Comparison of ENCODE assay signal across 8 mouse cellular contexts in the genomic region with DNA sequence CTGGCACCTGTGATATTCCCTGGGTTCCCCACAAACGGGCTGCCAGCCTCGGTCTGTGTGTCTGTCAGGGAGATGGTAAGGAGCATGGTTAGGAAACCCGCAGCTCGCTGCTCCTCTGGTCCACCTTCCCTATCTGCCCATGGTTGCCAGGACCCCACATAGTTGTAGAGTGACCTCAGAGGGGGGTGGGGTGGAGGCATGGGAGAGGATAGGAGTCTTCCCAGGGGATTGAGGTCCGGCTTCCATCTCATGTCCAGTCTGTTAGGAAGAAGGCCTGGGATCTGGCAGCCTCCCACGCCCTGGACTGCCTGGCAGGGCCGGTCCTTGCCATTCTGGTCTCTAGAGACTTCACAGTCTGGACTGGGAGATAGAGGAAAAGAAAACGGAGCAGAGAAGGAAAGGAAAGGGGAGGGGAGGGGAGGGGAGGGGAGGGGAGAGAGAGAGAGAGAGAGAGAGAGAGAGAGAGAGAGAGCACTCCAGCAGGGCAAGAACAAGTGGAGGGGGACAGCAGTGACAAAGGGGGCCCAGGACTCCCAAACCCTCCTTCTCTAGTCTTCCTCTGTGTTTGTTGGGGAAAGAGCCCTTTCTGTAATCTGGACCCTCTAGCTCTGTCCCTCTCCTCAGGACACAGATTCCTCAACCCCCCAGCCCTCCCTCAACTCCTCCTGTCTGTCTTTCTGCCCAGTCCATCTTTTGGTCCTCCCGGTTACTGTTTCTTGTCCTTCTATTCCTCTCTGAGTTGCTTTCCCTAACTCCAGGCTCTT. TPM values are rescaled to one million over a fixed set of nuclear protein-coding genes. Genes with fewer than 3 reads are reported as not detected.
DNase-seq lines count a peak whose midpoint lies in the region; ATAC-seq and TF ChIP-seq lines count a peak whose summit lies in the region.

No protein-coding gene starts in this region.

- ATAC-seq in lung, embryonic 14.5 days (ENCODE audit: insufficient read depth) = peak; percentile 18
- peak; percentile 36 for ATAC-seq in forebrain, postnatal 0 days
- 0 out of 2 replicates have a peak, but pooled peaks have one; percentile 0 for ATAC-seq in intestine, embryonic 16.5 days
- peak; percentile 25 for ATAC-seq in midbrain, embryonic 15.5 days (replicated peaks)

- H3K9me3 ChIP-seq in lung, embryonic 14.5 days (ENCODE audit: low read depth, low read length) = no peaks in the 10 kb centered on the region
- no peaks in the 10 kb centered on the region for H3K9me3 ChIP-seq in forebrain, postnatal 0 days (ENCODE audit: low read length)
- H3K9me3 ChIP-seq in intestine, embryonic 16.5 days (ENCODE audit: control insufficient read depth, low read length) = no peaks in the 10 kb centered on the region
- no peaks in the 10 kb centered on the region for H3K9me3 ChIP-seq in midbrain, embryonic 15.5 days

- H3K36me3 ChIP-seq in lung, embryonic 14.5 days (ENCODE audit: insufficient read depth) = no peaks in the 10 kb centered on the region
- H3K36me3 ChIP-seq in forebrain, postnatal 0 days (ENCODE audit: insufficient read depth) = no peaks in the 10 kb centered on the region
- H3K36me3 ChIP-seq in intestine, embryonic 16.5 days (ENCODE audit: control insufficient read depth, insufficient read depth, low read length) = no peaks in the 10 kb centered on the region
- no peaks in the 10 kb centered on the region for H3K36me3 ChIP-seq in midbrain, embryonic 15.5 days (replicated peaks)

- 21% methylated on average over 8 of the region's 9 CpGs for WGBS in lung, embryonic 14.5 days
- 17% methylated on average over 9 of the region's 9 CpGs for WGBS in forebrain, postnatal 0 days
- 26% methylated on average over 9 of the region's 9 CpGs for WGBS in intestine, embryonic 16.5 days
- WGBS in midbrain, embryonic 15.5 days = 26% methylated on average over 8 of the region's 9 CpGs

- TF ChIP-seq CTCF in lung, embryonic 14.5 days (IDR thresholded peaks at IDR 0.05; ENCODE audit: low read depth) = no peak
- TF ChIP-seq CTCF in forebrain, postnatal 0 days (IDR thresholded peaks at IDR 0.05; ENCODE audit: low read depth) = no peak

- no peaks in the 10 kb centered on the region for H3K4me1 ChIP-seq in lung, embryonic 14.5 days (ENCODE audit: insufficient read depth)
- 0 out of 2 replicates have a peak, but pooled peaks cover 4% of the 10 kb centered on the region for H3K4me1 ChIP-seq in forebrain, postnatal 0 days (ENCODE audit: insufficient read depth)
- H3K4me1 ChIP-seq in intestine, embryonic 16.5 days (ENCODE audit: control insufficient read depth, insufficient read depth, low read length) = peaks cover 34% of the 10 kb centered on the region
- peaks cover 10% of the 10 kb centered on the region for H3K4me1 ChIP-seq in midbrain, embryonic 15.5 days

- H3K9ac ChIP-seq in lung, embryonic 14.5 days = peak overlapping the region; percentile 24
- H3K9ac ChIP-seq in forebrain, postnatal 0 days = no peak overlapping the region; the same call in 1 of the 2 replicates
- H3K9ac ChIP-seq in intestine, embryonic 16.5 days (ENCODE audit: low read depth, low read length) = peak overlapping the region; percentile 70
- H3K9ac ChIP-seq in midbrain, embryonic 15.5 days = peak overlapping the region; percentile 30; the same call in 1 of the 2 replicates

- no peaks in the 10 kb centered on the region for H3K27me3 ChIP-seq in lung, embryonic 14.5 days (ENCODE audit: insufficient read depth, low read length)
- no peaks in the 10 kb centered on the region for H3K27me3 ChIP-seq in forebrain, postnatal 0 days (ENCODE audit: insufficient read depth, low read length)
- H3K27me3 ChIP-seq in intestine, embryonic 16.5 days (replicated peaks; ENCODE audit: control insufficient read depth, insufficient read depth, low read length) = no peaks in the 10 kb centered on the region
- no peaks in the 10 kb centered on the region; the same call in 1 of the 2 replicates for H3K27me3 ChIP-seq in midbrain, embryonic 15.5 days (replicated peaks)

- H3K4me3 ChIP-seq in lung, embryonic 14.5 days (ENCODE audit: low read depth, low read length) = peak overlapping the region; percentile 60
- peak overlapping the region; percentile 32 for H3K4me3 ChIP-seq in forebrain, postnatal 0 days (ENCODE audit: low read depth, low read length)
- peak overlapping the region; percentile 69 for H3K4me3 ChIP-seq in intestine, embryonic 16.5 days (ENCODE audit: low read length)
- H3K4me3 ChIP-seq in midbrain, embryonic 15.5 days = peak overlapping the region; percentile 37

- peak overlapping the region; percentile 22; the same call in 1 of the 2 replicates for H3K27ac ChIP-seq in lung, embryonic 14.5 days (ENCODE audit: low read depth)
- no peak overlapping the region; the same call in 1 of the 2 replicates for H3K27ac ChIP-seq in forebrain, postnatal 0 days (ENCODE audit: low read depth, low read length)
- no peak overlapping the region for H3K27ac ChIP-seq in intestine, embryonic 16.5 days (ENCODE audit: low read length)
- no peak overlapping the region for H3K27ac ChIP-seq in midbrain, embryonic 15.5 days

- peak overlapping the region; percentile 89 for H3K4me2 ChIP-seq in lung, embryonic 14.5 days
- H3K4me2 ChIP-seq in forebrain, postnatal 0 days (ENCODE audit: low read depth) = peak overlapping the region; percentile 56
- H3K4me2 ChIP-seq in intestine, embryonic 16.5 days (ENCODE audit: low read depth, low read length) = peak overlapping the region; percentile 68
- peak overlapping the region; percentile 67 for H3K4me2 ChIP-seq in midbrain, embryonic 15.5 days

- DNase-seq in lung, embryonic 14.5 days = peak; percentile 11
- no peak for DNase-seq in lung, postnatal 25 days (ENCODE audit: low spot score)
- no peak for DNase-seq in forebrain, postnatal 0 days
- no peak for DNase-seq in frontal cortex, adult 2 months (ENCODE audit: extremely low spot score in 1 of 2, low spot score in 1 of 2)
- DNase-seq in layer of hippocampus, postnatal 10 days (ENCODE audit: low spot score in 2 of 2) = no peak
- no peak for DNase-seq in spleen, adult 18-20 months

RNA-seq across cellular contexts. Expression of a gene that starts 0.9 kb away (rescaled TPM):
- 44.1 and 46.5 TPM in 2 replicates for polyA plus RNA-seq in lung, embryonic 14.5 days (2014; fragmentation: Nextera tagmentation; extraction: Ambion mirVana)
- 15.8 and 17.7 TPM in 2 replicates for total RNA-seq in forebrain, postnatal 0 days (2014; rRNA removed)
- polyA plus RNA-seq in forebrain, postnatal 0 days (2015; fragmentation: Nextera tagmentation; extraction: Ambion mirVana) = 14.6 and 16.1 TPM in 2 replicates
- polyA plus RNA-seq in intestine, embryonic 16.5 days (2015; fragmentation: Nextera tagmentation; extraction: Ambion mirVana) = 48.8 and 58.1 TPM in 2 replicates
- 20.2 and 22.2 TPM in 2 replicates for polyA plus RNA-seq in midbrain, embryonic 15.5 days (2015; fragmentation: Nextera tagmentation; extraction: Ambion mirVana)
- polyA plus RNA-seq in frontal cortex, adult 2 months (2012; rRNA removed) = 32.3 and 34.9 TPM in 2 replicates
- total RNA-seq in layer of hippocampus, postnatal 10 days (2021) = 10 to 100 TPM; 43.2 to 44.9 TPM

RNA-seq across cellular contexts. Expression of a gene that starts 29.1 kb away (rescaled TPM):
- 3.2 and 3.8 TPM in 2 replicates for polyA plus RNA-seq in lung, embryonic 14.5 days (2014; fragmentation: Nextera tagmentation; extraction: Ambion mirVana)
- 1.2 and 2.0 TPM in 2 replicates for total RNA-seq in forebrain, postnatal 0 days (2014; rRNA removed)
- 1.4 and 1.9 TPM in 2 replicates for polyA plus RNA-seq in forebrain, postnatal 0 days (2015; fragmentation: Nextera tagmentation; extraction: Ambion mirVana)
- polyA plus RNA-seq in intestine, embryonic 16.5 days (2015; fragmentation: Nextera tagmentation; extraction: Ambion mirVana) = 39.1 and 41.3 TPM in 2 replicates
- 1.9 and 2.2 TPM in 2 replicates for polyA plus RNA-seq in midbrain, embryonic 15.5 days (2015; fragmentation: Nextera tagmentation; extraction: Ambion mirVana)
- 3.3 and 3.6 TPM in 2 replicates for polyA plus RNA-seq in frontal cortex, adult 2 months (2012; rRNA removed)
- total RNA-seq in layer of hippocampus, postnatal 10 days (2021) = 1 to 10 TPM; 2.6 to 4.0 TPM

RNA-seq across cellular contexts. Expression of a gene that starts 33.1 kb away (rescaled TPM):
- polyA plus RNA-seq in lung, embryonic 14.5 days (2014; fragmentation: Nextera tagmentation; extraction: Ambion mirVana) = 80.3 and 82.0 TPM in 2 replicates
- 110 and 144 TPM in 2 replicates for total RNA-seq in forebrain, postnatal 0 days (2014; rRNA removed)
- 47.3 and 47.9 TPM in 2 replicates for polyA plus RNA-seq in forebrain, postnatal 0 days (2015; fragmentation: Nextera tagmentation; extraction: Ambion mirVana)
- polyA plus RNA-seq in intestine, embryonic 16.5 days (2015; fragmentation: Nextera tagmentation; extraction: Ambion mirVana) = 33.9 and 35.7 TPM in 2 replicates
- 43.6 and 44.4 TPM in 2 replicates for polyA plus RNA-seq in midbrain, embryonic 15.5 days (2015; fragmentation: Nextera tagmentation; extraction: Ambion mirVana)
- 47.2 and 47.7 TPM in 2 replicates for polyA plus RNA-seq in frontal cortex, adult 2 months (2012; rRNA removed)
- total RNA-seq in layer of hippocampus, postnatal 10 days (2021) = 100 to 1,000 TPM; 122 to 129 TPM
